16 mouse cellular contexts compared by ENCODE assay signal in genomic region chr13:53900406-53901025, GRCm38 (mm10).
DNase-seq lines count a peak whose midpoint lies in the region; ATAC-seq and TF ChIP-seq lines count a peak whose summit lies in the region.
"Had no signal": no experiment of that assay in that cellular context is flagged by ENCODE, and none has a peak within 500 bp of the region (broad histone marks: within the 10 kb centered on the region; RNA-seq: fewer than 3 reads in every experiment).

No protein-coding gene starts in this region.

- H3K4me2 ChIP-seq in heart, embryonic 16.5 days (ENCODE audit: low read depth, low read length): peak overlapping the region; percentile 29; the same call in 1 of the 2 replicates
- H3K4me2 ChIP-seq: embryonic facial prominence, embryonic 15.5 days; liver, embryonic 13.5 days had no signal

- H3K27ac ChIP-seq in heart, adult 2 months: peak overlapping the region; percentile 40
- H3K27ac ChIP-seq in heart, embryonic 16.5 days (ENCODE audit: low read length): peak overlapping the region; percentile 69
- H3K27ac ChIP-seq: embryonic facial prominence, embryonic 15.5 days; hindbrain, postnatal 0 days; kidney, postnatal 0 days; limb, embryonic 10.5 days; liver, embryonic 13.5 days had no signal

- no peaks in the 10 kb centered on the region for H3K27me3 ChIP-seq in heart, adult 2 months (ENCODE audit: control insufficient read depth, insufficient read depth, low read length)
- H3K27me3 ChIP-seq in heart, embryonic 16.5 days (ENCODE audit: control insufficient read depth, insufficient read depth, low read length): no peaks in the 10 kb centered on the region
- H3K27me3 ChIP-seq: embryonic facial prominence, embryonic 15.5 days; liver, embryonic 13.5 days had no signal

- peak; percentile 61; the same call in 1 of the 2 replicates for TF ChIP-seq EP300 in heart, adult 2 months (IDR thresholded peaks at IDR 0.05; ENCODE audit: insufficient read depth, low read depth, low read length)

- intact Hi-C loops in heart, adult 2 months (cut with DNase I): no loop called here

- H3K9ac ChIP-seq in heart, adult 2 months (ENCODE audit: low read depth, low read length): no peak overlapping the region
- no peak overlapping the region for H3K9ac ChIP-seq in heart, embryonic 16.5 days (ENCODE audit: low read length)
- H3K9ac ChIP-seq: embryonic facial prominence, embryonic 15.5 days; liver, embryonic 13.5 days had no signal

- H3K9me3 ChIP-seq in heart, embryonic 16.5 days (replicated peaks; ENCODE audit: control insufficient read depth, low read length): peaks cover 7% of the 10 kb centered on the region
- H3K9me3 ChIP-seq: embryonic facial prominence, embryonic 15.5 days; limb, embryonic 10.5 days; liver, embryonic 13.5 days had no signal

- ATAC-seq in heart, embryonic 16.5 days (replicated peaks; ENCODE audit: extremely low read depth, insufficient read depth, low FRiP score): peak; percentile 89
- ATAC-seq in CD4-positive, CD25-positive, alpha-beta regulatory T cell, adult 4 months: no peak
- ATAC-seq: hindbrain, postnatal 0 days had no signal

- H3K4me3 ChIP-seq in heart, adult 2 months: no peak overlapping the region
- no peak overlapping the region for H3K4me3 ChIP-seq in heart, embryonic 16.5 days (ENCODE audit: low read length)
- H3K4me3 ChIP-seq: embryonic facial prominence, embryonic 15.5 days; limb, embryonic 10.5 days; liver, embryonic 13.5 days had no signal

- WGBS in heart, adult 2 months: 47% methylated on average over 3 of the region's 3 CpGs
- 39% methylated on average over 3 of the region's 3 CpGs for WGBS in heart, embryonic 16.5 days

- H3K4me1 ChIP-seq in heart, adult 2 months (ENCODE audit: control insufficient read depth, insufficient read depth, low read length): peaks cover 2% of the 10 kb centered on the region
- H3K4me1 ChIP-seq in heart, embryonic 16.5 days (ENCODE audit: control insufficient read depth, insufficient read depth, low read length): peaks cover 17% of the 10 kb centered on the region
- H3K4me1 ChIP-seq: liver, embryonic 13.5 days had no signal

- no peaks in the 10 kb centered on the region for H3K79me2 ChIP-seq in heart, adult 2 months (replicated peaks; ENCODE audit: control insufficient read depth, insufficient read depth, low read length)

- no peak for TF ChIP-seq CTCF in heart, adult 2 months (IDR thresholded peaks at IDR 0.05)

- TF ChIP-seq POLR2A in heart, adult 2 months (IDR thresholded peaks at IDR 0.05; ENCODE audit: insufficient read depth, low read depth, low read length): no peak

- peak; percentile 24 to 63 for DNase-seq in cerebellum, postnatal 14 days
- no peak for DNase-seq in cerebellum, adult 11-12 months
- peak; percentile 34 to 71 for DNase-seq in heart, adult 2 months
- peak; percentile 55 for DNase-seq in kidney, postnatal 14 days
- no peak for DNase-seq in testis, postnatal 14 days (ENCODE audit: low spot score)
- DNase-seq in embryo, embryonic 9.5 days (ENCODE audit: extremely low spot score): no peak
- DNase-seq: B cell, adult 2 months; cerebellum, adult 18-20 months; liver, embryonic 13.5 days; thymus, postnatal 4 days had no signal

- no peaks in the 10 kb centered on the region; the same call in 1 of the 2 replicates for H3K36me3 ChIP-seq in heart, adult 2 months (ENCODE audit: control insufficient read depth, insufficient read depth, low read length)
- H3K36me3 ChIP-seq in heart, embryonic 16.5 days (ENCODE audit: control insufficient read depth, insufficient read depth): no peaks in the 10 kb centered on the region
- H3K36me3 ChIP-seq: embryonic facial prominence, embryonic 15.5 days; limb, embryonic 10.5 days; liver, embryonic 13.5 days had no signal

Comparison
In these comparisons a context has a peak if more than half of its experiments do, and no peak if none do; other contexts are left out.
1. DNase-seq: peak in cerebellum, postnatal 14 days (2 of 2), heart, adult 2 months (2 of 2) and kidney, postnatal 14 days (single experiment); none in cerebellum, adult 11-12 months (single experiment), testis, postnatal 14 days (single experiment) and embryo, embryonic 9.5 days (single experiment).